Mouse (Mus musculus) fibroblast of lung, adult 2 months (primary cell): Measurements from ENCODE around the gene Kcnab1.

Experiments used
- DNase-seq: peaks from one replicate; pipeline ENCODE4 v3.0.0-alpha.2; 2011; ENCODE audit warnings: low read depth

Kcnab1 gene

DNA sequence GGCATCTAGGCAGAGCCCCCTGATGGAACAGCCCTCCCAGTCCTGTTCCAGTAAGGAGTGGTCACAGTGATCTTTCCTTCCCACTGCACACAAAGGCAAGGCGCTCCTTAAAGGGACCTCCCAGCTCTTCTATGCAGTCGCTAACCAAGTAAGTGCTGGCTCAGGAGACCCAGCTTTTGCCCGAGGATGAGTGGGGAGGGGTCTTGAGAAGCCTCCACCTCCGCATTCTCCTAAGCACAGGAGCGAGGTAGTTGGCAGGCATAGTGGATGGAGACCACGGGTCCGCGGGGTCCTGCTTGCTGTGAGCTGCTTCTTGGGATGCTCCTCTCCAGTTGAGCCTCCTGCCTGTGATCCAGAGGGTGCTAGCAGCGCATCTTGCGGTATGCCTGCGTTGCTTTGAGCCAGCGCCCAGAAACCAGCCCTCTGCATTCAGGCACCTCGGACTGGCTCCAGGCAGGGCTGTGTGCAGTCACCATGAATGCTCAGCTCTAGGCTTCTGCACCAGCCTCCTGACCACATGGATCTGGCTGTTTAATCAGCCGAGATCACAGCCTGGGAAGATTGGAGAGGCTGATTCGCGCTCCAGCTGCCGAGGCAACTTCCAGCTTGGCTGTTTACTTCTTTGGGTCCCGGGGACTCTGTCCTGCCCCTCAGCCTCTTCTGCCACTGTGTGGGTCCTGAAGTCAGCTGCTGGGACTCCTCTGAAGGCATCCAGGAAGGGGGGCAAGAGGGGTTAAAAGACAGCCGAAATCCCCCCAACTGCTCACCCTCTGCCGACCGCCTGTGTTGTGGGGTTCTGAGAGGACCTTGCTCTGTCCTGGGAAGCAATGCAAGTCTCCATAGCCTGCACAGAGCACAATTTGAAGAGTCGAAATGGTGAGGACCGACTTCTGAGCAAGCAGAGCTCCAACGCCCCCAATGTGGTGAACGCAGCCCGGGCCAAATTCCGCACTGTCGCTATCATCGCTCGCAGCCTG lies at the start of gene Kcnab1:
Gene Kcnab1 (plus strand): TSS at position 440 of the 977 bp plus-strand sequence.
- peak; percentile 14 for DNase-seq

- no peak for DNase-seq
Observed at GRCm38 (mm10) chr3:65088295-65088694, 20.9 kb upstream of the Kcnab1 start.

- no peak for DNase-seq
Observed at GRCm38 (mm10) chr3:65104117-65104516, 5.1 kb upstream of the Kcnab1 start.

GRCm38 (mm10) chr3:65110190-65110589 lies 1.0 kb downstream of the Kcnab1 start:
- no peak for DNase-seq

DNA sequence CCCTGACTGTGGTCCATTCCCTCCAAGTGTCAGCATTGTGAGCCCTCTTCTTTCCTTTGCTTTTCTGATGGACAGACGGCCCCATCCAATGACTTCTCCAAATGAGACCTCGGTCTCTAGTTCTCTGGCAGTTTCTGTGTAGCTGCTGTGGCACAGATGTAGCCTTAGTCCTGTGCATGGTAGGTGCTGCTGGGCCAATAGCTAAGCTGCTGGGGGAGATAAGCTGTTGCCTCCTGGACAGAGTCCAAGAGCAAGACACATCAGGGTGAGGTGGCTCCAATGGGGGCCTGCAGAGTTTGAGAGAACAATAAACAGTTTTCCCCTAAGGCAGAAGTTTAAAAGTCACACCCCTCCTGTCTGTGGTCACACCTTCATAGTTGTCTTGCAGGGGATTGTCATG lies 2.0 kb downstream of the Kcnab1 start:
- DNase-seq = no peak

DNA sequence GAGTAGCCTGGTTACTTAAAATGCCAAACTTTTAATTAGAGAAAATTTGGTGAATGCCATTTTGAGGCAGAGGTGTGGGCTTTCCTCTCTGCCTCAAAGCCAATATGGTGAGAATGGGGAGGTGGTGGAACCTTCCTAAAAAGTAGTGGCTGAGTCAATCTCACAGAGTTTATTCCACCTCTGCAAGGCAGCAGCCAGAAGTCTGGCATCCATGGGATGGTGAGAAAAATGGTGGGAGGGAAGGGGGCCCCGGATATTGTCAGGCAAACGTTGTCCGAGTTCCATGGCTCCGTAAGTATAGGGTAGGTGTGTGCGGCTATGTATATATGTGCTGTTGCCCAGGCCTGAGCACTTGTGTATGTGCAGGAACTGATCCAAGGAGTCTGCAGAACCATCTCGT lies 6.0 kb downstream of the Kcnab1 start:
- DNase-seq = no peak

- no peak for DNase-seq
Observed at GRCm38 (mm10) chr3:65116958-65117357, 7.8 kb downstream of the Kcnab1 start.

DNA sequence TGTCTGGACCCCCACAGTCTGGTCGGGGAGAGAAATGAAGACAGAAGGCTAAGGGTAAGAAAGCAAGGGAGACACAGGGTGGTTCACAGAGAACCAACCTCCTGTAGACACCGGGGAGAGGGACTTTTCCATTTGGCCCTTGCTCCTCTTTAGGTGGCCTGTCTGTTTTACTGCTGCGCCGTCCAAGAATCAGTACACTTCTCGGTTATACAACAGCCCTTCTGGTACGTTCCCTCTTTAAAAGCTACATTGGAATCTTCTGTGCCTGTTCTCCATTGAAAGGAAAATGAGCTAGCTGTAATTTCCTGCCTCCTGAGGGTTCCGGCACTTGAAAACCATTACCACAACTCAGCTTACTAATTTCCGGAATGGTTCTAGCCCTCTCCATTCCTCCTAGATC lies 8.2 kb downstream of the Kcnab1 start:
- DNase-seq = no peak

GRCm38 (mm10) chr3:65124975-65125374 lies 15.8 kb downstream of the Kcnab1 start:
- DNase-seq = no peak

DNA sequence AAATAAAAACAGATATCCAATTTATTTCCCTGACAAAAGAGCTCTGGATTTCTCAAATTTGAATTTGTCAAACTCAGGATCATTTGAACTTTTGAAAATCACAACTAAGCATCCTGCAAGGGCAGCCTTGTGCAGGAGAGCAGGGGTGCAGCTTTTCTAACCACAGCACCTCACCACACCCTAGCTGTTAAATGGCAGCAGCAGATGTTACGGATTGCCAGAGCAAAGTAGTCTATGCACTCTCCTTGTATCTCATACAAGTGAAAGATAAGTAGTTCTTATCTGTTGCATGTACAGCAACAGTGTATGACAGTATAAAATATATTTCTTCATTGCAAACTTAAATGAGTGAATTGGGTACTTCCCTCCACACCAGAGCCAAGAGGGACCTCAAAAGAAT lies 20.4 kb downstream of the Kcnab1 start:
- DNase-seq = no peak

DNA sequence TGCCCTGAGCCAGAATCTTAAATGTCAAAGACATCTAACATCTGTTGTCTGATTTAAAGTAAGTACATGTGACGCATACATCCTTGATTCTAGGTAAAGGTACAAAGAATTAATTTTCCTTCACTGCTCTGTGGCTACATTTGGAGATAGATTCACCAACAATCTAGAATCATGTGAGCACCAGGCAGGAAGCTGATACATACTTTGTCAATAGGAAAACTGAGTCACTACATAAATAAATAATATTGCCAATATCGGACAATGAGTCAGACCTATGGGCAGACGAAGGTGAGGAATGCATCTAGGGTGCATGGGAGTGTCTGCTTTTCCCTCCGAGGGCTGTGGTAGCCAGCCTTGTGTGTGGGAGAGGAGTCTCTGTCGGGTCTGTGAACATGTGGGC lies 25.7 kb downstream of the Kcnab1 start:
- DNase-seq = peak; percentile 43

DNA sequence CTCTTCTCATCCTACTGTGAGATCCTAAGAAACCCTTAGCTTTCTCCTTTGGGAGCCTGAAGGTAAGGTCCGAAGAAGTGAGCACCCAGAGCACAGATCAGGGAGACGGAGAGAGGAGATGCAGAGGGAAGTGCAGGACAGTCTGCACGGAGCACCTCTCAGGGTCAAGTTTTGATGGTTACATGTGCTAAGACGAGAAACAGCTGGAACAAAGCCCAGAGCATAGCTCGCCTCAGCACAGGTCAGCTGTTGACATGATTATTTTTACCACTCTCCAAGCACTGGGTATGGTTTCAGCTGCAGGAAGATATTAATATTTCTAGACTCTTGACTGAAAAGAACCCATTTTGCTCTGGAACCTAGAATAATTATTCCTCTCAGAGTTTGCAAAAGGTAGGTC lies 27.7 kb downstream of the Kcnab1 start:
- DNase-seq = no peak

DNA sequence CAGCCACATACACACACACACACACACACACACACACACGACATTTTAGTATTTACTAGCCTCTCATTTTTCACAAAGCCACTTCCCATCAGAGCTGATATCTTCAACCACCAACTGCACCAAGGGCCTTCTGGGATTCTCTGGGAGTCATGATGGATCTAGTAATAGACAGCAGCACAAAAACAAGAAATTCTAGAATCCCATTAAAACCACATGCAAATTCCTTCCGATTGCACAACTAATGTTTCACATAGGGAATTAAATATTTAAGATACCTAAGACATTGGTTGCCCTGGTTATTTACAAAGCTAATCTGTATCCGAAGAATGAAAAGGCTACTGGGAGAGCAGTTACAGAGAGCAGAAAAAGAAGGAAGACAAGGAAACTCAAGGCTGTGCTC lies 29.6 kb downstream of the Kcnab1 start:
- DNase-seq = peak; percentile 67

GRCm38 (mm10) chr3:65145152-65145551 lies 36.0 kb downstream of the Kcnab1 start:
- DNase-seq = no peak

DNA sequence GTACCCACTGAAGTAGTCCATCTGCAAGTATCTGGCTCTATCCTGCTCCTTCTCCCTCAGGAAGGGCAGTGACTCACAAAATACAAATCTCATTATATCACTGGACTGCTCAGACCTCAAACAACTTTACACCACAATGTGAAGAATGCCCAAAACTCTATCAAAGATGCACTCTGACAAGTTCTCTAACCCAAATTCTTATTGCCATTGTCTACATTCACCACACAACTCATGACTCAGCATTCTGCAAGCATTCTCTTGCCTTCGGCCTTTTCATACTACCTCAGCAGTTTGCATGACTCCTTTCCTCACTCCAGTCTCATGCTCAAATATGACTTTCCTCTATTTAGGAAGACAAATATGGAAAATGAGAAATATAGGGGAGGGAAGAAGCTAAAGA lies 42.6 kb downstream of the Kcnab1 start:
- DNase-seq = no peak

DNA sequence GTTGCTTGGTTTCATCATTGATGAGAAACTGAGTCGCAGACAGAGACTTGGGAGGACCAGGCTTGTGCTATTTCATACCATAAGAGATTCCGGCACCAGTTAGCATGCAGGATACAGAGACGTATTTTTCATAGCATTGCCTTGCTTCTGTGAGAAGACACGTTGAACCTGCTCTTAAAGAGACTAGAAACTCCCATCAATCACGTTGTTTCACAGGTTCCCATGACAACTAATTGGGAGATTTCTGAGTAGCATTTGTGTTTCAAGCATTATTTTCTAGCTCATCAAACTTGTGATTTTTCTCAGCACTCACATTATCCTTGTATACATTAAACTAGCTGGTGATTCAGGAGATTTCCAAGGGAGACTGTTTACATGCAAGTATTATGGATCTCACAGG lies 63.8 kb downstream of the Kcnab1 start:
- DNase-seq = no peak

DNA sequence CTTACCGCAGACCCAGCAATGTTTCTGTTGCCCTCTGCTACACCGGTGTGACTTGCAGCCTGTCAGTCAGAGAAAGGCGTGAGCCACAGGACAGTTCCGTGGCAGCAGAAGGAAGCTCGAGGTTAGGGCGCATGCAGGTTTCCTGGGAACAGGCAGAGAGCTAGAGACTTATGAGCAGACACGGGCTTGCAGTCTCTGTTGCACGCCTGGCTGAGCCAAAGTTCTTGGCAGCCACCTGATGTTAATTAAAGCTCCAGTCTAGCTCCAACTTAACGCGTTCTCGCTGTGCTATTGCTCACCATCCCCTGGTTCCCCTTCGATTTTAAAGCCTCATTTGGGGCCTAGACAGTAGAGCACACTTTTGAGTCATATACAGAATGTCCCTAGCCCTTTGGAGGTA lies 65.4 kb downstream of the Kcnab1 start:
- no peak for DNase-seq

- no peak for DNase-seq
Observed at GRCm38 (mm10) chr3:65175819-65176218, 66.6 kb downstream of the Kcnab1 start.

GRCm38 (mm10) chr3:65176846-65177245 lies 67.7 kb downstream of the Kcnab1 start:
- DNase-seq = no peak

GRCm38 (mm10) chr3:65187833-65188698 lies 78.9 kb downstream of the Kcnab1 start:
- DNase-seq = peak; percentile 33

DNA sequence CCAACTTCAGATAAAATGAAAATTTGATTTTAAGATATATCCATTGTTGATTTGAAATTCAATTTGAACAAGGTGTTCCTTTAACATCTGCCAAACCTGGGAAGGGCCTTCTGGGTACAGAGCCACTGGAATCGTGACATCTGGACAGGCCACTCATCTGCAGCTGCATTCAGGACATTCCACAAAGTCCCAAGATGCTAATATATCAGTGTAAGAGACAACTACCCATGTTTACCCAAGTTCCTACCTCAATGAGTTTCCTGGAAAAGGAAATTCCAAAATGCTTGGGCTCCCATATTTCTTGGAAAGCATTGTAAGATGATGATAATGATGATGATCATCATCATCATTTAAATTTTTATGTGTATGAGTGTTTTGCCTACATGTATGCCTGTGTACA lies 91.4 kb downstream of the Kcnab1 start:
- no peak for DNase-seq

- no peak for DNase-seq
Observed at GRCm38 (mm10) chr3:65203361-65204117, 94.4 kb downstream of the Kcnab1 start.
